Mouse (Mus musculus): ENCODE measurements at regions not wholly inside any gene's neighbourhood (a gene's known extent, or its start where the extent isn't known, plus 50 kb on each side); places are given as distances from the start of the nearest gene placed in this dataset.

GRCm38 (mm10) chr3:154391629-154392028, 61.2 kb upstream of the Lhx8 start:
- no peak for DNase-seq (ENCODE audit: low spot score in 2 of 2)

GRCm38 (mm10) chr3:154388656-154389055, 58.2 kb upstream of the Lhx8 start:
- DNase-seq (ENCODE audit: low spot score in 2 of 2) = no peak

- DNase-seq (ENCODE audit: low spot score in 2 of 2) = no peak
Measured at GRCm38 (mm10) chr3:154387271-154387670, 56.8 kb upstream of the Lhx8 start.

GRCm38 (mm10) chr3:154385831-154386312, 55.4 kb upstream of the Lhx8 start:
- no peak for DNase-seq (ENCODE audit: low spot score in 2 of 2)

GRCm38 (mm10) chr3:154382811-154383210, 52.4 kb upstream of the Lhx8 start:
- DNase-seq (ENCODE audit: low spot score in 2 of 2) = no peak

- no peak for DNase-seq (ENCODE audit: low spot score in 2 of 2)
Measured at GRCm38 (mm10) chr3:154381561-154381960, 51.1 kb upstream of the Lhx8 start.
